Comparison of ENCODE assay signal across 8 mouse cellular contexts in genomic region chr11:103920665-103921064, GRCm38 (mm10). TPM values are rescaled to one million over a fixed set of nuclear protein-coding genes. Genes with fewer than 3 reads are reported as not detected.
DNase-seq lines count a peak whose midpoint lies in the region; ATAC-seq lines count a peak whose summit lies in the region.

No protein-coding gene starts in this region.

- no peaks in the 10 kb centered on the region for H3K9me3 ChIP-seq in intestine, embryonic 14.5 days (ENCODE audit: control insufficient read depth, low read length)
- H3K9me3 ChIP-seq in intestine, embryonic 15.5 days: no peaks in the 10 kb centered on the region
- H3K9me3 ChIP-seq in hindbrain, embryonic 12.5 days (replicated peaks): no peaks in the 10 kb centered on the region

- no peak overlapping the region for H3K4me2 ChIP-seq in intestine, embryonic 14.5 days (ENCODE audit: low read length)
- H3K4me2 ChIP-seq in intestine, embryonic 15.5 days (replicated peaks): no peak overlapping the region
- no peak overlapping the region for H3K4me2 ChIP-seq in hindbrain, embryonic 12.5 days (replicated peaks)

- no peak overlapping the region for H3K9ac ChIP-seq in intestine, embryonic 14.5 days (ENCODE audit: low read length)
- H3K9ac ChIP-seq in intestine, embryonic 15.5 days: no peak overlapping the region
- no peak overlapping the region for H3K9ac ChIP-seq in hindbrain, embryonic 12.5 days

- peaks cover 14% of the 10 kb centered on the region for H3K36me3 ChIP-seq in intestine, embryonic 14.5 days (ENCODE audit: control insufficient read depth, insufficient read depth, low read length)
- H3K36me3 ChIP-seq in intestine, embryonic 15.5 days: no peaks in the 10 kb centered on the region
- peaks cover 8% of the 10 kb centered on the region for H3K36me3 ChIP-seq in hindbrain, embryonic 12.5 days

- no peaks in the 10 kb centered on the region for H3K27me3 ChIP-seq in intestine, embryonic 14.5 days (replicated peaks; ENCODE audit: control insufficient read depth, insufficient read depth, low read length)
- H3K27me3 ChIP-seq in intestine, embryonic 15.5 days (replicated peaks): no peaks in the 10 kb centered on the region
- H3K27me3 ChIP-seq in hindbrain, embryonic 12.5 days: no peaks in the 10 kb centered on the region

- no peak overlapping the region for H3K27ac ChIP-seq in intestine, embryonic 14.5 days (ENCODE audit: low read depth)
- H3K27ac ChIP-seq in intestine, embryonic 15.5 days: no peak overlapping the region
- no peak overlapping the region for H3K27ac ChIP-seq in hindbrain, embryonic 12.5 days

- no peaks in the 10 kb centered on the region for H3K4me1 ChIP-seq in intestine, embryonic 14.5 days (replicated peaks; ENCODE audit: control insufficient read depth, insufficient read depth, low read length)
- no peaks in the 10 kb centered on the region for H3K4me1 ChIP-seq in intestine, embryonic 15.5 days (replicated peaks)
- H3K4me1 ChIP-seq in hindbrain, embryonic 12.5 days: no peaks in the 10 kb centered on the region

- H3K4me3 ChIP-seq in intestine, embryonic 14.5 days (ENCODE audit: low read depth, low read length): no peak overlapping the region
- no peak overlapping the region for H3K4me3 ChIP-seq in intestine, embryonic 15.5 days (replicated peaks)
- H3K4me3 ChIP-seq in hindbrain, embryonic 12.5 days: no peak overlapping the region

- ATAC-seq in intestine, embryonic 14.5 days (replicated peaks; ENCODE audit: low FRiP score, low TSS enrichment, low read depth): no peak
- no peak for ATAC-seq in intestine, embryonic 15.5 days
- ATAC-seq in megakaryocyte progenitor cell, adult 5-6 weeks (replicated peaks; ENCODE audit: poor library complexity): peak; percentile 50; the same call in 1 of the 2 replicates
- no peak for ATAC-seq in hindbrain, embryonic 12.5 days (ENCODE audit: low FRiP score)

- DNase-seq in intestine, embryonic 14.5 days (ENCODE audit: low spot score): peak; percentile 91
- DNase-seq in adipocyte (ENCODE audit: low spot score): peak; percentile 71
- DNase-seq in heart, postnatal 4 days: peak; percentile 79
- no peak for DNase-seq in c-Kit-positive CD71-positive TER-119-positive erythroid progenitor cells, embryonic 14.5 days (ENCODE audit: low spot score)
- DNase-seq in right cerebral cortex, postnatal 10 days (ENCODE audit: low spot score in 2 of 2): no peak

- 63% methylated on average over 5 of the region's 5 CpGs for WGBS in intestine, embryonic 14.5 days
- whole genome bisulfite sequencing in intestine, embryonic 15.5 days: 62% methylated on average over 5 of the region's 5 CpGs
- 78% methylated on average over 5 of the region's 5 CpGs for WGBS in hindbrain, embryonic 12.5 days

RNA-seq across cellular contexts. Expression of gene Nsf, which starts 33.2 kb away (rescaled TPM):
- 40.8 and 46.6 TPM in 2 replicates for polyA plus RNA-seq in intestine, embryonic 14.5 days (2014; fragmentation: Nextera tagmentation; extraction: Ambion mirVana)
- polyA plus RNA-seq in intestine, embryonic 15.5 days (2015; fragmentation: Nextera tagmentation; extraction: Ambion mirVana): 47.9 and 50.0 TPM in 2 replicates
- 10 to 100 TPM; 39.7 to 45.2 TPM for total RNA-seq in heart, postnatal 4 days (2021)
- 20.3 and 28.4 TPM in 2 replicates for total RNA-seq in megakaryocyte progenitor cell, adult 5-6 weeks (2015)
- 32.5 and 35.8 TPM in 2 replicates for total RNA-seq in megakaryocyte progenitor cell, adult 5-6 weeks (2017)
- 81.7 and 85.7 TPM in 2 replicates for polyA plus RNA-seq in hindbrain, embryonic 12.5 days (2016; fragmentation: Nextera tagmentation; extraction: Ambion mirVana)

RNA-seq across cellular contexts. Expression of gene Arf2, which starts 45.9 kb away (rescaled TPM):
- 48.8 and 57.5 TPM in 2 replicates for polyA plus RNA-seq in intestine, embryonic 14.5 days (2014; fragmentation: Nextera tagmentation; extraction: Ambion mirVana)
- 43.6 and 48.2 TPM in 2 replicates for polyA plus RNA-seq in intestine, embryonic 15.5 days (2015; fragmentation: Nextera tagmentation; extraction: Ambion mirVana)
- total RNA-seq in heart, postnatal 4 days (2021): 10 to 100 TPM; 72.7 to 73.3 TPM
- 16.3 and 22.2 TPM in 2 replicates for total RNA-seq in megakaryocyte progenitor cell, adult 5-6 weeks (2015)
- total RNA-seq in megakaryocyte progenitor cell, adult 5-6 weeks (2017): 25.8 and 28.1 TPM in 2 replicates
- polyA plus RNA-seq in hindbrain, embryonic 12.5 days (2016; fragmentation: Nextera tagmentation; extraction: Ambion mirVana): 140 and 145 TPM in 2 replicates

Comparison
In these comparisons a context has a peak if more than half of its experiments do, and no peak if none do; other contexts are left out.
1. DNase-seq: peak in intestine, embryonic 14.5 days (single experiment), adipocyte (single experiment) and heart, postnatal 4 days (single experiment); none in c-Kit-positive CD71-positive TER-119-positive erythroid progenitor cells, embryonic 14.5 days (single experiment) and right cerebral cortex, postnatal 10 days (0 of 2).